Mouse (Mus musculus): Measurements from ENCODE around the gene Cfd.

GRCm38 (mm10) chr10:79900951-79901410 lies 10.3 kb downstream of the Cfd start:
- TF ChIP-seq CTCF (IDR thresholded peaks at IDR 0.05; ENCODE audit: extremely low read depth, insufficient read depth, low read length) (peak; percentile 24; the same call in 1 of the 2 replicates), POLR2A (IDR thresholded peaks at IDR 0.05; ENCODE audit: extremely low read depth, insufficient read depth, low read length) (peak; percentile 39; the same call in 1 of the 2 replicates)

All from cortical plate, adult 2 months (tissue).